Mouse (Mus musculus) stomach, postnatal 0 days (tissue): ENCODE results near the gene Igfbp2.

Experiments used
- CTCF ChIP-seq: IDR thresholded peaks from 2 replicates; pipeline ENCODE4 v1.5.1; 2016; ENCODE audit warnings: antibody characterized with exemption, low read depth, mild to moderate bottlenecking, moderate library complexity
- EP300 ChIP-seq: optimal IDR thresholded peaks from 2 replicates; pipeline ENCODE3; 2016; ENCODE audit warnings: antibody characterized with exemption

DNA sequence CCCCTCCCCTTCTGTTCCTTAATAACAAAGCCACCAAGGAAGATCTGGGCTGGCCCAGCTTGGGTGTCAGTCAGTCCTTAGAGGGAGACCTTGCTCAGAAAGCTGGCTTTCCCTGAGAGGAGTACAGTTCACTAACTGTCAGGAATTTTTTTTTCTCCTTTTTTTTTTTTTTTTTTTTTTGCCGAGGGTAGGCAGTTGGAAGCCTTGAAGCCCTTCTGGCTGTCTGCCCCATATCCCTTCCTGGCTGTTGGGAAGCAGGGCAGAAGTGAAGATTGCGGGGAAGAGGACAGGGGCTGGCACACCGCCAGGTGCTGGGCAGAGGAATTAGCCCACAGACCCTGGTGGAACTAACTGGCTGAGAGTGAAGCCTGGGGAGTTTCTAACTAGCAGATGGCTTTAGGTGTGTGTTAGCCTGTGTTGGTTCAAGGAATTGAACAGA lies 8.4 kb downstream of the Igfbp2 start:
- TF ChIP-seq CTCF (no peak), EP300 (no peak)
